Mouse (Mus musculus): ENCODE data around the gene Ddn. TPM values are rescaled to one million over a fixed set of nuclear protein-coding genes. Genes with fewer than 3 reads are reported as not detected.

Gene Ddn
- polyA plus RNA-seq, 1 experiment, result not detected

DNA sequence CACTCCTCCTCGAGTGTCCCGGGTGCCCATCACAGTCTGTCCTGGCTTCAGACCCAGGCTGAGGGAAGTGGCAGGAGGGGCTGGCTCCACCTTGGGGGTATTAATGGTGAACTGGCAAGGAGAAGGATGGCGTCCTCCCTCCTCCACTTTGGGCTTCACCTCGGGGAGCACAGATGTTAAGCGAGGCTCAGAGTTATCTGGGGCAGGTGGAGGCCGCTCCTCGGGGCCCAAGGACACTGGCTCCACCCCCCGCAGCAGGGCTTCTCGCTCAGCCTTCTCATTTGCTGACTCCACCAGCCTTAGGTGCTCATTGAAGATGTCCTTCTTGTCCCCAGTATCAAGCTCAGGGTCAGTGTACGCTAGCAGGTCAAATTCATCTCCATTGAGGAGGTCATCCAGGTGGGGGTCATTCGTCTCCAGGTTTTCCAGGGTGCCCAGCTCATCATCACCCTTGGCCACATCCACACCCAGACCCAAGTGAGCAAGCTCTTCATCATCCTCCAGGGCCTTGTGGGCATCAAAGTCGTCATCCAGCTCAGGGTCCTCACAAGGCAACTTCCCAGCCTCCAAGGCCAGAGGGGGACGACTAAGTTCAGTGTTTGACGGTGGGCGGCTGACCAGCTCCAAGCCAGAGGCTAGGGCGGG, 40.8 kb upstream of the Ddn start:
- no peaks in the 10 kb centered on the region for H3K4me1 ChIP-seq (ENCODE audit: control insufficient read depth, insufficient read depth, insufficient read length, low read length)
- H3K27ac ChIP-seq (ENCODE audit: insufficient read depth, low read depth, low read length), result no peak overlapping the region
- TF ChIP-seq POLR2A (IDR thresholded peaks at IDR 0.05; ENCODE audit: low read depth, low read length) (no peak), CTCF (IDR thresholded peaks at IDR 0.05; ENCODE audit: extremely low read depth, insufficient read length, insufficient replicate concordance, low read depth, low read length) (no peak)
- no peak overlapping the region for H3K4me3 ChIP-seq (ENCODE audit: low read depth, low read length)
- WGBS, result 79% methylated on average over 16 of the region's 16 CpGs
- peaks cover 98% of the 10 kb centered on the region for H3K36me3 ChIP-seq (ENCODE audit: control insufficient read depth, insufficient read depth, low read length)
- H3K27me3 ChIP-seq (ENCODE audit: control insufficient read depth, insufficient read depth, low read length), result no peaks in the 10 kb centered on the region

GRCm38 (mm10) chr15:98849165-98849564, 39.9 kb upstream of the Ddn start:
- no peak overlapping the region for H3K4me3 ChIP-seq (ENCODE audit: low read depth, low read length)
- H3K36me3 ChIP-seq (ENCODE audit: control insufficient read depth, insufficient read depth, low read length), result peaks cover 98% of the 10 kb centered on the region
- no peak overlapping the region for H3K27ac ChIP-seq (ENCODE audit: insufficient read depth, low read depth, low read length)
- TF ChIP-seq POLR2A (IDR thresholded peaks at IDR 0.05; ENCODE audit: low read depth, low read length), result no peak
- TF ChIP-seq CTCF (IDR thresholded peaks at IDR 0.05; ENCODE audit: extremely low read depth, insufficient read length, insufficient replicate concordance, low read depth, low read length), result no peak
- WGBS, result 96% methylated on average over 11 of the region's 11 CpGs
- no peaks in the 10 kb centered on the region for H3K27me3 ChIP-seq (ENCODE audit: control insufficient read depth, insufficient read depth, low read length)
- no peaks in the 10 kb centered on the region for H3K4me1 ChIP-seq (ENCODE audit: control insufficient read depth, insufficient read depth, insufficient read length, low read length)

- TF ChIP-seq CTCF (IDR thresholded peaks at IDR 0.05; ENCODE audit: extremely low read depth, insufficient read length, insufficient replicate concordance, low read depth, low read length), result no peak
- TF ChIP-seq POLR2A (IDR thresholded peaks at IDR 0.05; ENCODE audit: low read depth, low read length), result no peak
- Histone ChIP-seq H3K27me3 (ENCODE audit: control insufficient read depth, insufficient read depth, low read length) (no peaks in the 10 kb centered on the region), H3K27ac (ENCODE audit: insufficient read depth, low read depth, low read length) (no peak overlapping the region), H3K36me3 (ENCODE audit: control insufficient read depth, insufficient read depth, low read length) (peaks cover 97% of the 10 kb centered on the region), H3K4me3 (ENCODE audit: low read depth, low read length) (no peak overlapping the region), H3K4me1 (ENCODE audit: control insufficient read depth, insufficient read depth, insufficient read length, low read length) (no peaks in the 10 kb centered on the region)
- 83% methylated on average over 8 of the region's 8 CpGs for WGBS
These were observed 36.9 kb upstream of the Ddn start for GRCm38 (mm10) chr15:98846140-98846539.

DNA sequence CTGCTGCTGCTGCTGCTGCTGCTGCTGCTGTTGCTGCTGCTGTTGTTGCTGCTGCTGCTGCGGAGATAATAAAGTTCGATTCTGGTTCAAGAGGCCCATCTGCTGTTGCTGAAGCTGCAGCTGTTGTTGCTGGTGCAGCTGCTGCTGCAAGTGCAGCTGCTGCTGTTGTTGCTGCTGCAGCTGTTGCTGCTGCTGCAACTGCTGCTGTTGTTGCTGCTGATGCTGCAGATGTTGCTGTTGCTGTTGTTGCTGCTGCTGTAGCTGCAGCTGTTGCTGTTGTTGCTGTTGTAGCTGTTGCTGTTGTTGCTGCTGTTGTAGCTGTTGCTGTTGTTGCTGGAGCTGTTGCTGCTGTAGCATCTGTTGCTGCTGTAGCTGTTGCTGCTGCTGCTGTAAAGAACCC, 35.9 kb upstream of the Ddn start:
- TF ChIP-seq CTCF (IDR thresholded peaks at IDR 0.05; ENCODE audit: extremely low read depth, insufficient read length, insufficient replicate concordance, low read depth, low read length), result no peak
- no peak for TF ChIP-seq POLR2A (IDR thresholded peaks at IDR 0.05; ENCODE audit: low read depth, low read length)
- WGBS, result 76% methylated on average over 2 of the region's 2 CpGs
- Histone ChIP-seq H3K27ac (ENCODE audit: insufficient read depth, low read depth, low read length) (no peak overlapping the region), H3K27me3 (ENCODE audit: control insufficient read depth, insufficient read depth, low read length) (no peaks in the 10 kb centered on the region), H3K4me1 (ENCODE audit: control insufficient read depth, insufficient read depth, insufficient read length, low read length) (no peaks in the 10 kb centered on the region), H3K36me3 (ENCODE audit: control insufficient read depth, insufficient read depth, low read length) (peaks cover 97% of the 10 kb centered on the region), H3K4me3 (ENCODE audit: low read depth, low read length) (no peak overlapping the region)

GRCm38 (mm10) chr15:98843595-98844223, 34.4 kb upstream of the Ddn start:
- Histone ChIP-seq H3K4me3 (ENCODE audit: low read depth, low read length) (no peak overlapping the region), H3K4me1 (ENCODE audit: control insufficient read depth, insufficient read depth, insufficient read length, low read length) (no peaks in the 10 kb centered on the region), H3K27me3 (ENCODE audit: control insufficient read depth, insufficient read depth, low read length) (no peaks in the 10 kb centered on the region), H3K36me3 (ENCODE audit: control insufficient read depth, insufficient read depth, low read length) (peaks cover 97% of the 10 kb centered on the region), H3K27ac (ENCODE audit: insufficient read depth, low read depth, low read length) (no peak overlapping the region)
- 92% methylated on average over 11 of the region's 11 CpGs for WGBS
- TF ChIP-seq POLR2A (IDR thresholded peaks at IDR 0.05; ENCODE audit: low read depth, low read length), result no peak
- no peak for TF ChIP-seq CTCF (IDR thresholded peaks at IDR 0.05; ENCODE audit: extremely low read depth, insufficient read length, insufficient replicate concordance, low read depth, low read length)

DNA sequence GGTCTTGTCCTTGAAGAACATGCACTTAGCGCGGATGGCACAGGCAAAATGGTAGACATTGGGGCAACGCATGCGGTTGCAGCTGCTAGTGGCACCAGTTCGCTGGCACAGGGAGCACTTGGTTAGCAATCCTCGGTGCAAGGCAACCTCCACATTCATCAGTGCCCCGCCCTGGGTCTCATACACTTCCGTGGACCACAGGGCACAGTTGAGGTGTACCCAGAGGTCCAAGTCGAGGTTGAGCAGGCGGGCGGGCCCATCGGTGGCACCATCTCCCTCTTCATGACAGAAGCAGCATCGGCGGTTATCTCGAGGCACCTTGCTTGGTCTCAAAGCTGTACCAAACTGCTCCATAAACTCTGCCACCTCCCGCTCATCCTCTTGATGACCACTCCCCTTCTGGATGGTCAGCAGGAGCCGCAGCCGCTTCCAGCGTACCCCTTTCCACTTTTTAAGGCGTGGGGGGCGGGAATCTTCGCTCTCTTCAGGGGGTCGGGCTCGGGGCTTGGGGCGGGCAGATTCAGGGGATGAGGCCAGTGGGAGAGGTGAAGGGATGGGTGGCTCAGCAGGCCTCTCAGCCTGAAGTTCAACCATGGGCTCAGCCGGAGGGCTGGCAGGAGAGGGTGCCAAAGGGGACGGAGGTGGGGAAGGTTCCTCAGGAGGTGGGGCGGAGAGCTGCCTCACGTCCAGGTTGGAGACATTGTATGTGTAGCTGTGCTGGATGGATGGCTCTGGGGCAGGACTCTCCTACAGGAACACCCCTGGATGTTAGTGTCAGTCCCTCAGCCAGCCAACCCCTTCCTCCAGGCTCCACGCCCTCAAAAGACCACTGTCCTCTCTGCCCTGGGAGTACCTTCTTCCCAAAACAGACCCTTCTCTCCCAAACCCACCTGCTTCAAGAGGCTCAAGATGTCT, 30.6 kb upstream of the Ddn start:
- Histone ChIP-seq H3K36me3 (ENCODE audit: control insufficient read depth, insufficient read depth, low read length) (peaks cover 97% of the 10 kb centered on the region), H3K27ac (ENCODE audit: insufficient read depth, low read depth, low read length) (no peak overlapping the region), H3K27me3 (ENCODE audit: control insufficient read depth, insufficient read depth, low read length) (no peaks in the 10 kb centered on the region), H3K4me1 (ENCODE audit: control insufficient read depth, insufficient read depth, insufficient read length, low read length) (no peaks in the 10 kb centered on the region), H3K4me3 (ENCODE audit: low read depth, low read length) (no peak overlapping the region)
- WGBS, result 91% methylated on average over 30 of the region's 30 CpGs
- TF ChIP-seq POLR2A (IDR thresholded peaks at IDR 0.05; ENCODE audit: low read depth, low read length) (no peak), CTCF (IDR thresholded peaks at IDR 0.05; ENCODE audit: extremely low read depth, insufficient read length, insufficient replicate concordance, low read depth, low read length) (no peak)

DNA sequence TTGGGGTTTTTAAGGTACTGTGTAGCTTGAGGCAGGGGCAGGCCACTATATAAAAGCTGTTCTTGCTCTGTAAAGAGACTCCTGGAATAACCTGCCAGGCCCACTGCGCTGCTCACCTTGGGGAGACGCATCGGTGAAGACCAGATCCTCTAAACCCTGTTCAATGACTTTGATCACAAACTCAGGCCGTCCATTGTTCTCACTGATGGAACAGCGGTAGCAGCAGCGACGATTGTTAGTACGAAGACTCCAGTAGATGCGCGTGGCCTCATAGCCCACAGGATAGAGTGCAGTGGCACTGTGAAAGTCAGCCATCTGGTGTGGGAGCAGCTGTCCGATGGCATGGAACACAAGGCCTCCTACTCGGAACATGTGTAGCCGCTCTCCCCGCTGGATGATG, 29.9 kb upstream of the Ddn start:
- H3K4me3 ChIP-seq (ENCODE audit: low read depth, low read length), result no peak overlapping the region
- 95% methylated on average over 14 of the region's 14 CpGs for WGBS
- no peaks in the 10 kb centered on the region for H3K4me1 ChIP-seq (ENCODE audit: control insufficient read depth, insufficient read depth, insufficient read length, low read length)
- no peak for TF ChIP-seq CTCF (IDR thresholded peaks at IDR 0.05; ENCODE audit: extremely low read depth, insufficient read length, insufficient replicate concordance, low read depth, low read length)
- no peak for TF ChIP-seq POLR2A (IDR thresholded peaks at IDR 0.05; ENCODE audit: low read depth, low read length)
- H3K27ac ChIP-seq (ENCODE audit: insufficient read depth, low read depth, low read length), result no peak overlapping the region
- H3K27me3 ChIP-seq (ENCODE audit: control insufficient read depth, insufficient read depth, low read length), result no peaks in the 10 kb centered on the region
- peaks cover 97% of the 10 kb centered on the region for H3K36me3 ChIP-seq (ENCODE audit: control insufficient read depth, insufficient read depth, low read length)
